Mouse (Mus musculus) adrenal gland, postnatal 25 days (tissue): ENCODE measurements at regions not wholly inside any gene's neighbourhood (a gene's known extent, or its start where the extent isn't known, plus 50 kb on each side); places are given as distances from the start of the nearest gene placed in this dataset.

Experiments
- DNase-seq: peaks from one replicate; pipeline ENCODE4 v3.0.0; 2021; ENCODE audit warnings: mixed read lengths

DNA sequence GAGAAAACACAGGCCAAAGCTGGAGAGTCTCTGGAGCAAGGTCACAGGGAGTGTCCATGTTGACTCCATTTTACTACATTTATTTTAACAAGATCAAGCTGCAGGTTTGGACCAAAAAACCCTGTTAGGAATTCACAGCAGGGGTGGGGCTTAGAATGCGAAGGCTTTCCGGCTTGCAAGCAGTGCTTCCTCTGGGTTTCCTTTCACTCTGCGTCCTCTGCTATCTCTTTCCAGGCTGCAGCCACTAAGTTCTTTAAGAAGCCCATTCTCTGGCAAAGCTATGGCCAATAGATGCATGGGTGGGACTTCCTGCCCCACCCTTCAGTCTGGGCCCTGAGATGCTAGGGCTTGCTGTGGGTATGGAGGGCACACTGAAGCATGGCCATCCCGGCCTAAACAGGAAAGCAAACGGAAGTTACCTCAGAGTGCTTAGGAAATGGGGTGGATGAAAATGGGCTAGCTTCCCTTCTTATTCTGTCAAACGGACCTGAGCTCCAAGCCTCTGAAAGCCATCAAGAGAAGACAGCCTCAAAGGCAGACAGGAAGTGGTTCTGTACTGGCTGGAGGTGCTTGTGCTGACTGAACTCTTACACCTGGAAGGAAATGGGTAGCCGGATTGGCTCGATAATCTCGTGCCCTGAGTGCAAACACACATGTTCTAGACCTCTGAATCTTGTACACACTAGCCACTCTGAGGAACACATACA lies 90.6 kb upstream of the C1qtnf7 start:
- DNase-seq, result no peak

DNA sequence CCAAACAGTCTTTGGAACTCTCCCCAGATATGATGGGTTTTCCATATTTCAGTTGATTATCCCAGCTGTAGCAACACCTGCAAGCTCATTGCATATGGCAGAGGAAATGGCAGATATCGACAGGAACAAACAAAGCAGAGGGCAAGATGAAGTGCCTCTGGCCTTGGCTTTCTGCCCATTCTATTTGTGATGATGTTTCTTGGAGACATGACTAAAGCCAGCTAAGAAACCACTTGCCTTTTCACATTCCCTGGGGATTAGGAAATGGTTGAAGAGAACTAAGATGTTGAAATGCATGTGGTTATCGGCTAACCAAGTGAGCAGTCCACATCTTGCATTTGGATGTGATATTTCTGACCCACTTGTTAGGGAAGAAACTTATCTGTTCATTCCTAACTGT lies 82.0 kb upstream of the C1qtnf7 start:
- no peak for DNase-seq

DNA sequence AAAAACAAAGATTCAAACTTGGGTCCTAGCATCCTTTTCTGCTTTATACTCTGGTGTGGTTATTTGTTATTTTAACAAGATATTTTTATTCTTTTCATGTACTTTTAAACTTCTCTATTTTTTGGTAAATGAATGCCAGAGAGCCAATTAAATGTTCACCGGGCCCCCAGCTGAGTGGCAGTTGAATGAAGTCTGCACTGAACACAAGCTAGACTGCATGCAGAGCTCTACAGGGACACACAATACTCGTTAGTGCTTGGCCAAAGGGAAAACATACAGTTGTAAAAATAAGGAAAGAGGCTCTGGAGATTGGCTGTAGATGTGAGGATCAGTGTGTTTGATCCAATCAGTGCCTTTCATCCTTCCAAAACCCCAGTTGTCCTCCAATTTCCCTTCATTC lies 76.1 kb upstream of the C1qtnf7 start:
- no peak for DNase-seq

DNA sequence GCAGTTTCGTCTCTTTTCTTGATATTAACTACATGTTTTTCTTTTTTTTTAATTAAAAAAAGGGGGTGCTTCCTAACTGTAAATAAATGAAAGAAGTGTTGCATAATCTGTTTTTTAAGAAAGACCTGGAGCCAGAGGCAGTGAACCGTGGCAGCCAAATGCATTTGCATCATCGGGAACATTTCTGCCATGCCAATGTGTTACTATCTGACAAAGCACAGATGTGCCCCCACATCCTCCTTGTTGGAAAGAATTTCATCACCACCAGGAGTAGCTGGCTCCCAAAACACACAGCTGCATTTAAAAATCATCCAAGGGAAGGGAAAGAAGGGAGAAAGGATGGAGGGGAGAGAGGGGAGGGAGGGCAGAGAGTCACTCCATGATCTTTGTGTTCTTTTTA lies 74.0 kb upstream of the C1qtnf7 start:
- no peak for DNase-seq

DNA sequence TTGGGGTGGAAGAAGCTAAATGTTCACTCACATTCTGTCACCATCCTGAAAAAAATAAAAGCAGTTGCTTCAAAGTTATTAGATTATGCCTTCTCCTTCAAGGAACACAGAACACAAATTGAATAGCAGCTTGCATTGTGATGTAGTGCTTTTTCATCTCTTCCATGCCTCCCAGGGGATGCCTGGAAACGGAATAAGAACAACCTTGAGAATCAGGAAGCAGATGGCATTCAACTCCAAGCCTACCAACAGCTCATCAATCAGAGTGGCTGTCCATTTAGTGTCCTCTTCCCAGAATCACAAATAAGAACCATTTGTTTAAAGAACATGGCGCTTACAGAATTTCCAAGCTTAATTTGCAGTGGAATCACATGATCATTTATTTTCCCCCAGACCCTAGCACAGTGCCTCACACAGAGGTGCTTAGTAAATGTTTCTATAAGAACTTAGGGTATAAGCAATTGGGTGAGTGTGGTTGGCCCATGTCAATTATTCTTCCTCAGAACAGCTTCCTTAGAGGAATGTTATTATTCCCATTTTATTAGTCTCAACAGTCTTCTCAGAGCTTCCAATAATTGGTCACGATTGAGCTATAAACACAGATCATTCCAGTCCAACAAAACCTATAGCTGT lies 70.6 kb upstream of the C1qtnf7 start:
- no peak for DNase-seq

DNA sequence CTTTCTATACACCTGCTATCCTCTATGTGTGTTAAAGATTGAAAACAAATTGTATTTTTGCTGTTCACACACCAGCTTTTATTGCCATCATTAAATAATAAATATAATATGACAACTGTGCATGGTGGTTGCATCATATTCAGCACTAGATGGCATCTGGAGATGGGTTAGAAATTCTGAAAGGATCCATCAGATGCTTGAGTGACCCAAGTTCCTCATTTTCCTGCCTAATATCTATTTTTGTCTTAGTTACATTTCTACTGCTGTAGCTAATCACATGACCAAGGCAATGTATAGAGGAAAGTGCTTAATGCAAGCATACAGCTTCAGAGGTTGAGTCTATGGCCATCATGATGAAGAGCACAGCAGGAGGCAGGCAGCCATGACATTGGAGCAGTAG lies 69.7 kb upstream of the C1qtnf7 start:
- no peak for DNase-seq

DNA sequence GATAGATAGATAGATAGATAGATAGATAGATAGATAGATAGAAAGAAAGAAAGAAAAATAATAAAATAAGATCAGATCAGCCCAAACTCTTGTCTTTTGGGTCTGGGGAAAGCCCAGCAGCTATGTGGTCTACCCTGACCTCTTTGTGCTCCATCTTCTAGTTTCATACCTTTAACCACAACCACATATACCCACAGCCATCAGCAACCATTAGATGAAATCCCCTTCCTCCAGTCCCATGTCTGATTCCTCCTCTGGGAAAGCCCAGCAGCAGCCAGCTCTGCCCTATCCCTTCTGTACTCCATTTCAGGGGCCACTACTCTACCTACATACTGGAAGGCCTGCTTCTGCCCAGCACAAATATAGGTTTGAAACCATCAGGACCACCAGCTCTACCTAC lies 69.0 kb upstream of the C1qtnf7 start:
- DNase-seq, result no peak

DNA sequence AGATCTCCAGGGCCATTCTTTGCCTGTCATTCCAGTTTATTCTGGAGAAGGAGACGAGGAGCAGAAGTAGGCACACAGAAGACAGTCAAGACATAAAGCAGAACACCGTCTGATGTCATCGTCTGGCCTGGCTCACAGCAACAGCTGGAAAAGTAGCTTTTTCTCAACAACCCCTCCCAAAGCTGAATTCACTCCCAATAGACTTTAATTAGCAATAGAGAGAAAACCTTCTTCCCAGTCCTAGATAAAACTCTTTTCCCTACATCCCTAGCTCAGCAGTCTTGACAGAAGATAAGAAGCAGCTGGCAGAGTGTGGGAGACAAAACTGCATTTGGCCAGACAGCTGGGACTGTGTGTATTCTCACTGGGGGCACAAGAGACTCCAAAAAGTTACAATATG lies 59.3 kb upstream of the C1qtnf7 start:
- no peak for DNase-seq

DNA sequence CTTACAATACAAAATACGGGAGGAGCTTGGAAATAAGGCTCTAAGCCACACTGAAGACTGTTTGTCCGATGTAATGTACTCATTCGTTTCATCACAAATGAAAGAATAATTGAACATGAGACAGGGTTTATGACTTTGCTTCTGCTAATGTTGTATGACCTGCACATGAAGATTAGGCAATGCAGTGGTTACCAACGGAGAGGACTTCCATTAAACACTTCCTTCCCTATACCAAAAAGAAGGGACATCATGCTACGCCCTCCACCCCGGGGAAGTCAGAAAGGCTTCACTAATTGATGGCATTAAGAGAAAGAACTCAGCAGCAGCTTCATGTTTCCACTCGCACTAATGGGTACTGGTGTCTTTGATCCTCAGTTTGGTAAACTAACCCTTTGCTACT lies 57.6 kb upstream of the C1qtnf7 start:
- no peak for DNase-seq

DNA sequence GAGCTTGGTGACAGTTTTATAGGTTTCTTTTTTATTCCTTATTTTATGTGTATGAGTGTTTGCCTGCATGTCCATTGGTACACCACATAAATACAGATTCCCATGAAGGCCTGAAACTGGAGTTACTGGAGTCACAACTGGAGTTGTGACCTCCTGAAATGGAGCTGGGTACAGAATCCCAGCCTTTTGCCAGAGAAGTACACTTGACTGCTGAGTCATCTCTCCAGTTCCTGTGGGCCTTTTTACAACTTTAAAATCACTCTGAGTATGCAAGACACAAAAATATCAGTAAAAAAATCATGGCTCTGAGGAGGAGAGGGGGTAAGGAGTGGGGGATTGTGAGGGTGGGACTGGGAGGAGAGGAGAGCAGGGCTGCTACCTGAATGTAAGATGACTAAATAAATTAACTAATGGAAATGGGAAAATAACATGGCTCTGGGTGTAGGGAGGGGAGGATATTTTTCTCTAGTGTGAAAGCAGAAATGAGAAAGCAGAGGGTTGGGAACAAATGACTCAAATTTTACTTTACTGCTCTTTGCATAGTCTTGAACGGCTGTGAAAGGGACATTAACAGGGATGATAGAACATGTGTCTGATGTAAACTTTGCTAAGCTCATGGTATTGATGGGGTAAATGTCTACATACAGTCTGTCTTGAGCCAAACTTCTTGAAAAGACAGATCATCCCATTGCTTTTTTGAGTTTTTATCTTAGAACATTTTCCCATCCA lies 53.2 kb upstream of the C1qtnf7 start:
- DNase-seq, result no peak
